Mouse (Mus musculus) spleen, adult 18-20 months (tissue): ENCODE results near the gene Gm21762.
A peak's percentile ranks its signal among the peaks of the same experiment; 100 is the strongest.
"Not testable (repeated sequence)": the region's sequence is repeated elsewhere in the genome, so short reads cannot be mapped to it uniquely, and the experiment has no call there.

Source experiments
- DNase-seq, 2 experiments: peaks; one replicate each; pipeline ENCODE4 v3.0.0; 2022; ENCODE audit warnings: mixed read lengths in 2 of 2

Gm21762 gene

GRCm38 (mm10) chr13:120215847-120216246 lies at the start of gene Gm21762:
Gene Gm21762, minus strand, starts transcription at chr13:120215947.
- DNase-seq, result not testable (repeated sequence)

GRCm38 (mm10) chr13:120262870-120263269 lies 47.1 kb upstream of the Gm21762 start, which contains the start of gene AF067061:
Gene AF067061, plus strand, starts transcription at chr13:120263114.
- DNase-seq, result not testable (repeated sequence)

GRCm38 (mm10) chr13:120259718-120260117 lies 44.0 kb upstream of the Gm21762 start:
- DNase-seq, result peak in 1 of 2 experiments; percentile 21

GRCm38 (mm10) chr13:120258817-120259658 lies 43.3 kb upstream of the Gm21762 start:
- peak in 1 of 2 experiments; percentile 14 for DNase-seq

GRCm38 (mm10) chr13:120251208-120251924 lies 35.6 kb upstream of the Gm21762 start:
- DNase-seq, result not testable (repeated sequence)

- not testable (repeated sequence) for DNase-seq
Measured at GRCm38 (mm10) chr13:120238811-120239210, 23.1 kb upstream of the Gm21762 start, which contains the start of gene Gm21731. Gene Gm21731, plus strand, starts transcription at chr13:120239111.

- peak in 1 of 2 experiments; percentile 14 for DNase-seq
Measured at GRCm38 (mm10) chr13:120232447-120233049, 16.8 kb upstream of the Gm21762 start.

- not testable (repeated sequence) for DNase-seq
Measured at GRCm38 (mm10) chr13:120231798-120232197, 16.1 kb upstream of the Gm21762 start.

GRCm38 (mm10) chr13:120223012-120223659 lies 7.4 kb upstream of the Gm21762 start:
- DNase-seq, result not testable (repeated sequence)

- DNase-seq, result not testable (repeated sequence)
Measured at GRCm38 (mm10) chr13:120220922-120221321, 5.2 kb upstream of the Gm21762 start.

- not testable (repeated sequence) for DNase-seq
Measured at GRCm38 (mm10) chr13:120196189-120196821, 19.4 kb downstream of the Gm21762 start.

GRCm38 (mm10) chr13:120172133-120172532 lies 43.6 kb downstream of the Gm21762 start, which contains the start of gene Gm21818:
Gene Gm21818, plus strand, starts transcription at chr13:120172433.
- DNase-seq, result not testable (repeated sequence)

GRCm38 (mm10) chr13:120168301-120168700 lies 47.4 kb downstream of the Gm21762 start:
- peak in 1 of 2 experiments; percentile 25 for DNase-seq
